Mouse (Mus musculus): ENCODE measurements around the gene Gimap8.

The Gimap8 gene

GRCm38 (mm10) chr6:48638553-48638952 is 8.5 kb upstream of the Gimap8 start:
- DNase-seq = no peak

- DNase-seq = no peak
These were observed 5.6 kb upstream of the Gimap8 start for GRCm38 (mm10) chr6:48641391-48641790.

GRCm38 (mm10) chr6:48642764-48643292 is 4.2 kb upstream of the Gimap8 start:
- DNase-seq = peak; percentile 49 to 53

- DNase-seq = peak; percentile 84 to 86
These were observed 1.2 kb upstream of the Gimap8 start for GRCm38 (mm10) chr6:48645660-48646308.

- no peak for DNase-seq
These were observed 734 bp upstream of the Gimap8 start for GRCm38 (mm10) chr6:48646309-48646690.

GRCm38 (mm10) chr6:48647611-48648010 is 577 bp downstream of the Gimap8 start:
- no peak for DNase-seq

GRCm38 (mm10) chr6:48648779-48649178 is 1.7 kb downstream of the Gimap8 start:
- no peak for DNase-seq

GRCm38 (mm10) chr6:48650041-48650440 is 3.0 kb downstream of the Gimap8 start:
- no peak for DNase-seq

- DNase-seq = no peak
These were observed 11.7 kb downstream of the Gimap8 start for GRCm38 (mm10) chr6:48658721-48659120.

- DNase-seq = peak; percentile 40 to 58
These were observed 17.7 kb downstream of the Gimap8 start for GRCm38 (mm10) chr6:48664750-48665149.

GRCm38 (mm10) chr6:48665471-48665870 is 18.4 kb downstream of the Gimap8 start:
- no peak for DNase-seq

GRCm38 (mm10) chr6:48666159-48666586 is 19.1 kb downstream of the Gimap8 start:
- DNase-seq = no peak

- DNase-seq = no peak
These were observed 21.0 kb downstream of the Gimap8 start for GRCm38 (mm10) chr6:48668022-48668421.

GRCm38 (mm10) chr6:48669446-48669969 is 22.5 kb downstream of the Gimap8 start:
- no peak for DNase-seq

- peak; percentile 47 to 52 for DNase-seq
These were observed 27.4 kb downstream of the Gimap8 start for GRCm38 (mm10) chr6:48674291-48675058.

- peak in 1 of 2 experiments; percentile 46 for DNase-seq
These were observed 28.4 kb downstream of the Gimap8 start for GRCm38 (mm10) chr6:48675400-48675930.

GRCm38 (mm10) chr6:48675931-48676859 is 29.2 kb downstream of the Gimap8 start, which contains the start of gene Gimap9:
Gene Gimap9, plus strand, starts transcription at chr6:48676129.
- DNase-seq = peak; percentile 86

GRCm38 (mm10) chr6:48676860-48677415 is 29.9 kb downstream of the Gimap8 start:
- DNase-seq = no peak

GRCm38 (mm10) chr6:48677492-48678345 is 30.7 kb downstream of the Gimap8 start:
- no peak for DNase-seq

GRCm38 (mm10) chr6:48678391-48678790 is 31.4 kb downstream of the Gimap8 start:
- no peak for DNase-seq

- no peak for DNase-seq
These were observed 32.7 kb downstream of the Gimap8 start for GRCm38 (mm10) chr6:48679701-48680100.

Measured in B cell, adult 2 months (primary cell).